Mouse (Mus musculus) CH12.LX (cell line): ENCODE results near the gene Btnl9. TPM values are rescaled to one million over a fixed set of nuclear protein-coding genes. Genes with fewer than 3 reads are reported as not detected.

Experiments used
- DNase-seq: peaks from one replicate; pipeline ENCODE4 v3.0.0-alpha.2; 2013; ENCODE audit errors: extremely low read depth
- H3K27ac ChIP-seq: 2 replicates; pipeline ENCODE4 v1.5.1; 2012; ENCODE audit warnings: low read depth, mild to moderate bottlenecking, control low read depth, moderate library complexity; ENCODE audit not compliant: insufficient read depth
- H3K27me3 ChIP-seq: replicated peaks from 2 replicates; pipeline ENCODE3; 2012; ENCODE audit warnings: inconsistent platforms
- H3K36me3 ChIP-seq, 2 experiments: replicated peaks in 1 of 2; 2 replicates each; pipeline versions ENCODE3 to v1.6.1; 2012; ENCODE audit warnings: inconsistent platforms in 1 of 2, low read length in 1 of 2, mild to moderate bottlenecking in 1 of 2, mixed read lengths in 1 of 2, moderate library complexity in 1 of 2; ENCODE audit not compliant: control insufficient read depth in 1 of 2, insufficient read depth in 1 of 2
- H3K4me1 ChIP-seq, 2 experiments: 2 replicates each; pipeline ENCODE4 v1.6.1; 2012; ENCODE audit warnings: inconsistent platforms in 1 of 2, moderate library complexity in 1 of 2; ENCODE audit not compliant: insufficient read depth in 2 of 2, control insufficient read depth in 1 of 2
- H3K4me2 ChIP-seq: 2 replicates; pipeline ENCODE4 v1.6.1; 2012; ENCODE audit warnings: low read depth, mild to moderate bottlenecking, control low read depth; ENCODE audit not compliant: poor library complexity, insufficient read depth, severe bottlenecking
- H3K4me3 ChIP-seq, 3 experiments: fragments of 150-350 bp in 1 of 3; sonication (generic) in 1 of 3; replicated peaks in 1 of 3; 2 replicates each; pipeline versions ENCODE3 to v1.5.1; 2011 to 2012; ENCODE audit warnings: low read depth in 2 of 3, low read length in 2 of 3, mild to moderate bottlenecking in 2 of 3, moderate library complexity in 2 of 3, control low read depth in 1 of 3, improper control_type of control experiment in 1 of 3, inconsistent platforms in 1 of 3, mixed read lengths in 1 of 3; ENCODE audit not compliant: poor library complexity in 1 of 3
- H3K79me2 ChIP-seq: replicated peaks from 2 replicates; pipeline ENCODE4 v1.6.1; 2012; ENCODE audit warnings: mild to moderate bottlenecking, moderate library complexity; ENCODE audit not compliant: control insufficient read depth, poor library complexity, insufficient read depth, severe bottlenecking; ENCODE audit errors: extremely low read depth
- H3K9ac ChIP-seq: 2 replicates; pipeline ENCODE4 v1.6.1; 2012; ENCODE audit warnings: low read depth, mild to moderate bottlenecking, control low read depth, moderate library complexity; ENCODE audit not compliant: insufficient read depth
- H3K9me3 ChIP-seq: replicated peaks from 2 replicates; pipeline ENCODE3; 2012; ENCODE audit warnings: low read length, inconsistent platforms, mixed read lengths
- BHLHE40 ChIP-seq: IDR thresholded peaks from 2 replicates; pipeline ENCODE4 v1.6.1; 2011; ENCODE audit warnings: mild to moderate bottlenecking, low read depth, low read length, improper control_type of control experiment
- CHD1 ChIP-seq: IDR thresholded peaks from 2 replicates; pipeline ENCODE4 v1.6.1; 2012; ENCODE audit warnings: low read depth, low read length, improper control_type of control experiment, inconsistent platforms
- ETS1 ChIP-seq: conservative IDR thresholded peaks from 2 replicates; pipeline ENCODE4 v1.6.1; 2012; ENCODE audit warnings: low read depth, mild to moderate bottlenecking, inconsistent platforms, low read length, improper control_type of control experiment, moderate library complexity
- JUN ChIP-seq: IDR thresholded peaks from 2 replicates; pipeline ENCODE4 v1.6.1; 2011; ENCODE audit warnings: low read depth, mild to moderate bottlenecking, low read length, improper control_type of control experiment, moderate library complexity; ENCODE audit not compliant: insufficient read depth
- JUND ChIP-seq: conservative IDR thresholded peaks from 2 replicates; pipeline ENCODE4 v1.6.1; 2011; ENCODE audit warnings: low read depth, low read length, improper control_type of control experiment
- KAT2A ChIP-seq: IDR thresholded peaks from 2 replicates; pipeline ENCODE4 v1.6.1; 2012; ENCODE audit warnings: low read length, improper control_type of control experiment, inconsistent platforms; ENCODE audit not compliant: insufficient replicate concordance
- MAFK ChIP-seq: IDR thresholded peaks from 2 replicates; pipeline ENCODE4 v1.6.1; 2011; ENCODE audit warnings: low read length, improper control_type of control experiment; ENCODE audit not compliant: insufficient replicate concordance
- MEF2A ChIP-seq: IDR thresholded peaks from 2 replicates; pipeline ENCODE4 v1.6.1; 2014; ENCODE audit warnings: low read depth, mild to moderate bottlenecking, inconsistent platforms, low read length, improper control_type of control experiment, borderline replicate concordance
- POLR2A ChIP-seq: IDR thresholded peaks from 2 replicates; pipeline ENCODE4 v1.6.1; 2011; ENCODE audit warnings: low read depth, mild to moderate bottlenecking, improper control_type of control experiment, low read length
- SIN3A ChIP-seq: IDR thresholded peaks from 2 replicates; pipeline ENCODE4 v1.6.1; 2012; ENCODE audit warnings: low read length, improper control_type of control experiment, inconsistent platforms
- TCF12 ChIP-seq: IDR thresholded peaks from 2 replicates; pipeline ENCODE4 v1.6.1; 2014; ENCODE audit warnings: low read depth, mild to moderate bottlenecking, inconsistent platforms, low read length, improper control_type of control experiment
- UBTF ChIP-seq: IDR thresholded peaks from 2 replicates; pipeline ENCODE4 v1.6.1; 2012; ENCODE audit warnings: low read depth, mild to moderate bottlenecking, inconsistent platforms, low read length, improper control_type of control experiment, moderate library complexity
- USF1 ChIP-seq: IDR thresholded peaks from 2 replicates; pipeline ENCODE4 v1.6.1; 2014; ENCODE audit warnings: low read depth, mild to moderate bottlenecking, inconsistent platforms, low read length, improper control_type of control experiment
- ZKSCAN1 ChIP-seq: IDR thresholded peaks from 2 replicates; pipeline ENCODE4 v1.6.1; 2012; ENCODE audit warnings: low read depth, inconsistent platforms, low read length, improper control_type of control experiment, borderline replicate concordance
- ZNF384 ChIP-seq: IDR thresholded peaks from 2 replicates; pipeline ENCODE4 v1.6.1; 2012; ENCODE audit warnings: low read depth, low read length, improper control_type of control experiment, inconsistent platforms
- dilution Hi-C: fragments of 300-500 bp; cut with MboI; formaldehyde crosslinking; loops from 2 replicates; pipeline ENCODE4 v1.14.3; 2020; ENCODE audit warnings: low sequenced_read_pairs; ENCODE audit not compliant: extremely low pct_unique_long_range_greater_than_20kb, extremely low pct_ligation_motif_present
- in situ Hi-C: fragments of 300-500 bp; cut with MboI; formaldehyde crosslinking; loops from 3 replicates; pipeline ENCODE4 v1.14.3; 2019; ENCODE audit warnings: low sequenced_read_pairs, low pct_ligation_motif_present, low pct_unique_long_range_greater_than_20kb, mixed read lengths
- polyA plus RNA-seq: library from polyadenylated mRNA; unstranded; fragments of >175 nt; gene quantifications from 2 replicates; pipeline ENCODE4 v1.2.1, GENCODE M21; 2012; ENCODE audit warnings: low read depth; ENCODE audit not compliant: insufficient read length
- total RNA-seq, 2 experiments: library from RNA; depleted of rRNA; stranded (reverse); fragments of 300-350 nt in 1 of 2; fragments of >200 nt in 1 of 2; gene quantifications; 2 replicates each; pipeline ENCODE4 v1.2.3; 2012 to 2014

Btnl9 gene
- total and polyA plus RNA-seq, 3 experiments, result 0.20 to 0.34 TPM; not detected in 1

- Histone ChIP-seq H3K4me2 (no peak overlapping the region), H3K4me1 (peaks cover 3 to 20% of the 10 kb centered on the region in 2 experiments; a peak in 2 of 4 replicates), H3K4me3 (no peak overlapping the region), H3K36me3 (no peaks in the 10 kb centered on the region), H3K9ac (no peak overlapping the region), H3K9me3 (no peaks in the 10 kb centered on the region), H3K27ac (no peak overlapping the region), H3K27me3 (no peaks in the 10 kb centered on the region), H3K79me2 (no peaks in the 10 kb centered on the region)
- in situ Hi-C loops (no loop called here), dilution Hi-C loops (no loop called here)
- TF ChIP-seq ZKSCAN1 (no peak), KAT2A (no peak), TCF12 (no peak), USF1 (no peak), JUND (no peak), BHLHE40 (no peak), JUN (no peak), MEF2A (no peak), ETS1 (no peak), POLR2A (no peak), CHD1 (no peak)
- DNase-seq, result no peak
Measured at GRCm38 (mm10) chr11:49232781-49233180, 45.8 kb upstream of the Btnl9 start.

- Histone ChIP-seq H3K9me3 (no peaks in the 10 kb centered on the region), H3K9ac (no peak overlapping the region), H3K4me2 (no peak overlapping the region), H3K36me3 (peaks cover 0 to 9% of the 10 kb centered on the region in 2 experiments), H3K27me3 (no peaks in the 10 kb centered on the region), H3K79me2 (no peaks in the 10 kb centered on the region), H3K27ac (no peak overlapping the region), H3K4me1 (peaks cover 0 to 4% of the 10 kb centered on the region in 2 experiments; a peak in 1 of 4 replicates), H3K4me3 (no peak overlapping the region)
- dilution Hi-C loops, result no loop called here
- in situ Hi-C loops, result no loop called here
- DNase-seq, result no peak
- no peak for TF ChIP-seq SIN3A
Measured at GRCm38 (mm10) chr11:49224455-49224854, 37.5 kb upstream of the Btnl9 start.

DNA sequence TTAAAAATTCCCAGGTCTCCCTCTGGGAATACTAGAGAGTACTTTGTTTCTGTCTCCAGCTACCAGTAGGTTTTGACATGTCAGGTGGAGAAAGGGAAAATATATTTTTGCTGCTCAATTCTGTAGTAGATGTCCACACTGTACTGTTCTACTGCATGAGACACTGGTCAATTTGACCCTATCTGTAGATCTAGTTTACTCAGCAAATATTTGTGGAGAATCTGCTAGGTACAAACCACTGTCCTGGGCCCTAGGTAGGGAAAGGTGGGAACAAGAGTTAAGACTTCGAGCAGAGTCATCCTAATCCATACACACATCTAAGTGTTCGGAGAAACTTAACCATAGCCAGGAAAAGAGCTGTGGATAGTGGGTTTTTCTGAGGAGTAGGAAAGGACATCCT, 32.3 kb upstream of the Btnl9 start:
- in situ Hi-C loops (no loop called here), dilution Hi-C loops (no loop called here)
- no peaks in the 10 kb centered on the region for H3K4me1 ChIP-seq
- no peaks in the 10 kb centered on the region for H3K9me3 ChIP-seq
- H3K27ac ChIP-seq, result no peak overlapping the region
- TF ChIP-seq UBTF (no peak), MAFK (0 out of 2 replicates have a peak, but pooled peaks have one; percentile 13), ZNF384 (no peak)
- no peak overlapping the region for H3K4me3 ChIP-seq
- no peak overlapping the region for H3K9ac ChIP-seq
- H3K4me2 ChIP-seq, result no peak overlapping the region
- H3K79me2 ChIP-seq, result 0 out of 2 replicates have a peak, but pooled peaks cover 2% of the 10 kb centered on the region
- H3K36me3 ChIP-seq, result peaks cover 26 to 48% of the 10 kb centered on the region in 2 experiments
- no peak for DNase-seq
- no peaks in the 10 kb centered on the region for H3K27me3 ChIP-seq
